Mouse (Mus musculus) CH12.LX (cell line): ENCODE measurements around the gene Lhb. TPM values are rescaled to one million over a fixed set of nuclear protein-coding genes. Genes with fewer than 3 reads are reported as not detected.

Source experiments
- DNase-seq: peaks from one replicate; pipeline ENCODE4 v3.0.0-alpha.2; 2013; ENCODE audit errors: extremely low read depth
- H3K27ac ChIP-seq: 2 replicates; pipeline ENCODE4 v1.5.1; 2012; ENCODE audit warnings: low read depth, mild to moderate bottlenecking, control low read depth, moderate library complexity; ENCODE audit not compliant: insufficient read depth
- H3K27me3 ChIP-seq: replicated peaks from 2 replicates; pipeline ENCODE3; 2012; ENCODE audit warnings: inconsistent platforms
- H3K36me3 ChIP-seq, 2 experiments: replicated peaks in 1 of 2; 2 replicates each; pipeline versions ENCODE3 to v1.6.1; 2012; ENCODE audit warnings: inconsistent platforms in 1 of 2, low read length in 1 of 2, mild to moderate bottlenecking in 1 of 2, mixed read lengths in 1 of 2, moderate library complexity in 1 of 2; ENCODE audit not compliant: control insufficient read depth in 1 of 2, insufficient read depth in 1 of 2
- H3K4me1 ChIP-seq, 2 experiments: 2 replicates each; pipeline ENCODE4 v1.6.1; 2012; ENCODE audit warnings: inconsistent platforms in 1 of 2, moderate library complexity in 1 of 2; ENCODE audit not compliant: insufficient read depth in 2 of 2, control insufficient read depth in 1 of 2
- H3K4me2 ChIP-seq: 2 replicates; pipeline ENCODE4 v1.6.1; 2012; ENCODE audit warnings: low read depth, mild to moderate bottlenecking, control low read depth; ENCODE audit not compliant: poor library complexity, insufficient read depth, severe bottlenecking
- H3K4me3 ChIP-seq, 3 experiments: fragments of 150-350 bp in 1 of 3; sonication (generic) in 1 of 3; replicated peaks in 1 of 3; 2 replicates each; pipeline versions ENCODE3 to v1.5.1; 2011 to 2012; ENCODE audit warnings: low read depth in 2 of 3, low read length in 2 of 3, mild to moderate bottlenecking in 2 of 3, moderate library complexity in 2 of 3, control low read depth in 1 of 3, improper control_type of control experiment in 1 of 3, inconsistent platforms in 1 of 3, mixed read lengths in 1 of 3; ENCODE audit not compliant: poor library complexity in 1 of 3
- H3K79me2 ChIP-seq: replicated peaks from 2 replicates; pipeline ENCODE4 v1.6.1; 2012; ENCODE audit warnings: mild to moderate bottlenecking, moderate library complexity; ENCODE audit not compliant: control insufficient read depth, poor library complexity, insufficient read depth, severe bottlenecking; ENCODE audit errors: extremely low read depth
- H3K9ac ChIP-seq: 2 replicates; pipeline ENCODE4 v1.6.1; 2012; ENCODE audit warnings: low read depth, mild to moderate bottlenecking, control low read depth, moderate library complexity; ENCODE audit not compliant: insufficient read depth
- H3K9me3 ChIP-seq: replicated peaks from 2 replicates; pipeline ENCODE3; 2012; ENCODE audit warnings: low read length, inconsistent platforms, mixed read lengths
- BHLHE40 ChIP-seq: IDR thresholded peaks from 2 replicates; pipeline ENCODE4 v1.6.1; 2011; ENCODE audit warnings: mild to moderate bottlenecking, low read depth, low read length, improper control_type of control experiment
- CHD1 ChIP-seq: IDR thresholded peaks from 2 replicates; pipeline ENCODE4 v1.6.1; 2012; ENCODE audit warnings: low read depth, low read length, improper control_type of control experiment, inconsistent platforms
- CHD2 ChIP-seq: IDR thresholded peaks from 2 replicates; pipeline ENCODE4 v1.6.1; 2011; ENCODE audit warnings: low read length, improper control_type of control experiment
- E2F4 ChIP-seq: IDR thresholded peaks from 2 replicates; pipeline ENCODE4 v1.6.1; 2011; ENCODE audit warnings: low read depth, low read length, improper control_type of control experiment; ENCODE audit not compliant: insufficient replicate concordance
- ELF1 ChIP-seq: IDR thresholded peaks from 2 replicates; pipeline ENCODE4 v1.6.1; 2014; ENCODE audit warnings: low read depth, mild to moderate bottlenecking, inconsistent platforms, low read length, improper control_type of control experiment
- EP300 ChIP-seq: IDR thresholded peaks from 2 replicates; pipeline ENCODE4 v1.6.1; 2011; ENCODE audit warnings: low read length, improper control_type of control experiment
- ETS1 ChIP-seq: conservative IDR thresholded peaks from 2 replicates; pipeline ENCODE4 v1.6.1; 2012; ENCODE audit warnings: low read depth, mild to moderate bottlenecking, inconsistent platforms, low read length, improper control_type of control experiment, moderate library complexity
- GABPA ChIP-seq: IDR thresholded peaks from 2 replicates; pipeline ENCODE4 v1.6.1; 2012; ENCODE audit warnings: low read depth, low read length, improper control_type of control experiment, inconsistent platforms; ENCODE audit not compliant: insufficient replicate concordance
- HCFC1 ChIP-seq: IDR thresholded peaks from 2 replicates; pipeline ENCODE4 v1.6.1; 2012; ENCODE audit warnings: low read depth, mild to moderate bottlenecking, inconsistent platforms, low read length, improper control_type of control experiment
- IRF4 ChIP-seq: IDR thresholded peaks from 2 replicates; pipeline ENCODE4 v1.6.1; 2014; ENCODE audit warnings: low read depth, mild to moderate bottlenecking, inconsistent platforms, low read length, improper control_type of control experiment
- JUN ChIP-seq: IDR thresholded peaks from 2 replicates; pipeline ENCODE4 v1.6.1; 2011; ENCODE audit warnings: low read depth, mild to moderate bottlenecking, low read length, improper control_type of control experiment, moderate library complexity; ENCODE audit not compliant: insufficient read depth
- JUND ChIP-seq: conservative IDR thresholded peaks from 2 replicates; pipeline ENCODE4 v1.6.1; 2011; ENCODE audit warnings: low read depth, low read length, improper control_type of control experiment
- KAT2A ChIP-seq: IDR thresholded peaks from 2 replicates; pipeline ENCODE4 v1.6.1; 2012; ENCODE audit warnings: low read length, improper control_type of control experiment, inconsistent platforms; ENCODE audit not compliant: insufficient replicate concordance
- MAFK ChIP-seq: IDR thresholded peaks from 2 replicates; pipeline ENCODE4 v1.6.1; 2011; ENCODE audit warnings: low read length, improper control_type of control experiment; ENCODE audit not compliant: insufficient replicate concordance
- MAX ChIP-seq: IDR thresholded peaks from 2 replicates; pipeline ENCODE4 v1.6.1; 2011; ENCODE audit warnings: low read length, improper control_type of control experiment
- MAZ ChIP-seq: IDR thresholded peaks from 2 replicates; pipeline ENCODE4 v1.6.1; 2012; ENCODE audit warnings: low read depth, mild to moderate bottlenecking, inconsistent platforms, low read length, improper control_type of control experiment, moderate library complexity
- MEF2A ChIP-seq: IDR thresholded peaks from 2 replicates; pipeline ENCODE4 v1.6.1; 2014; ENCODE audit warnings: low read depth, mild to moderate bottlenecking, inconsistent platforms, low read length, improper control_type of control experiment, borderline replicate concordance
- MXI1 ChIP-seq: IDR thresholded peaks from 2 replicates; pipeline ENCODE4 v1.6.1; 2011; ENCODE audit warnings: mild to moderate bottlenecking, low read depth, low read length, improper control_type of control experiment
- MYC ChIP-seq: IDR thresholded peaks from 2 replicates; pipeline ENCODE4 v1.6.1; 2011; ENCODE audit warnings: low read depth, mild to moderate bottlenecking, improper control_type of control experiment, low read length
- NELFE ChIP-seq: IDR thresholded peaks from 2 replicates; pipeline ENCODE4 v1.6.1; 2011; ENCODE audit warnings: low read depth, low read length, improper control_type of control experiment
- PAX5 ChIP-seq: IDR thresholded peaks from 2 replicates; pipeline ENCODE4 v1.6.1; 2012; ENCODE audit warnings: low read length, inconsistent platforms, mixed read lengths
- POLR2A ChIP-seq: IDR thresholded peaks from 2 replicates; pipeline ENCODE4 v1.6.1; 2011; ENCODE audit warnings: low read depth, mild to moderate bottlenecking, improper control_type of control experiment, low read length
- POLR2AphosphoS2 ChIP-seq: IDR thresholded peaks from 2 replicates; pipeline ENCODE4 v1.6.1; 2011; ENCODE audit warnings: low read depth, low read length, improper control_type of control experiment
- RCOR1 ChIP-seq: conservative IDR thresholded peaks from 2 replicates; pipeline ENCODE4 v1.6.1; 2012; ENCODE audit warnings: low read depth, mild to moderate bottlenecking, inconsistent platforms, low read length, improper control_type of control experiment
- TBP ChIP-seq: conservative IDR thresholded peaks from 2 replicates; pipeline ENCODE4 v1.6.1; 2011; ENCODE audit warnings: low read depth, low read length, improper control_type of control experiment
- TCF12 ChIP-seq: IDR thresholded peaks from 2 replicates; pipeline ENCODE4 v1.6.1; 2014; ENCODE audit warnings: low read depth, mild to moderate bottlenecking, inconsistent platforms, low read length, improper control_type of control experiment
- UBTF ChIP-seq: IDR thresholded peaks from 2 replicates; pipeline ENCODE4 v1.6.1; 2012; ENCODE audit warnings: low read depth, mild to moderate bottlenecking, inconsistent platforms, low read length, improper control_type of control experiment, moderate library complexity
- ZMIZ1 ChIP-seq: IDR thresholded peaks from 2 replicates; pipeline ENCODE4 v1.6.1; 2012; ENCODE audit warnings: low read depth, mild to moderate bottlenecking, inconsistent platforms, low read length, improper control_type of control experiment
- dilution Hi-C: fragments of 300-500 bp; cut with MboI; formaldehyde crosslinking; loops from 2 replicates; pipeline ENCODE4 v1.14.3; 2020; ENCODE audit warnings: low sequenced_read_pairs; ENCODE audit not compliant: extremely low pct_unique_long_range_greater_than_20kb, extremely low pct_ligation_motif_present
- in situ Hi-C: fragments of 300-500 bp; cut with MboI; formaldehyde crosslinking; loops from 3 replicates; pipeline ENCODE4 v1.14.3; 2019; ENCODE audit warnings: low sequenced_read_pairs, low pct_ligation_motif_present, low pct_unique_long_range_greater_than_20kb, mixed read lengths
- polyA plus RNA-seq: library from polyadenylated mRNA; unstranded; fragments of >175 nt; gene quantifications from 2 replicates; pipeline ENCODE4 v1.2.1, GENCODE M21; 2012; ENCODE audit warnings: low read depth; ENCODE audit not compliant: insufficient read length
- total RNA-seq, 2 experiments: library from RNA; depleted of rRNA; stranded (reverse); fragments of 300-350 nt in 1 of 2; fragments of >200 nt in 1 of 2; gene quantifications; 2 replicates each; pipeline ENCODE4 v1.2.3; 2012 to 2014

Gene Lhb
- total and polyA plus RNA-seq, 3 experiments = not detected

DNA sequence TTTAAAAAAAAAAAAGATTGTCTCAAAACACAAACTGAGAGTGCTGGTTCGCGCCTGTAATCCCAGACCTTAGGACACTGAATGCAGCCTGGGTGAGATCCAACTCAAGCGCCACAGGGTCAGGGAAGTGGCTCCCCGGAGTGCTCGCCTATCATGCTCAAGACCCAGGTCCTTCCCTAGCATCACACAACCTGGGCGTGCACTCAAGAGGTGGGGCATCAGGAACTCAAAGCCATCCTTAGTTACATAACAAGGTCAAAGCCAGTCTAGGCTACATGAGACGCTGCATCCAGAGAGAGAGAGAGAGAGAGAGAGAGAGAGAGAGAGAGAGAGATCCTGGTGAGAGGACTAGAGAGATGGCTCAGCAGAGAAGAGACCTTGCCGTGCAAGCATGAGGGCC lies 5.9 kb downstream of the Lhb start (continued):
- no peak for TF ChIP-seq E2F4

DNA sequence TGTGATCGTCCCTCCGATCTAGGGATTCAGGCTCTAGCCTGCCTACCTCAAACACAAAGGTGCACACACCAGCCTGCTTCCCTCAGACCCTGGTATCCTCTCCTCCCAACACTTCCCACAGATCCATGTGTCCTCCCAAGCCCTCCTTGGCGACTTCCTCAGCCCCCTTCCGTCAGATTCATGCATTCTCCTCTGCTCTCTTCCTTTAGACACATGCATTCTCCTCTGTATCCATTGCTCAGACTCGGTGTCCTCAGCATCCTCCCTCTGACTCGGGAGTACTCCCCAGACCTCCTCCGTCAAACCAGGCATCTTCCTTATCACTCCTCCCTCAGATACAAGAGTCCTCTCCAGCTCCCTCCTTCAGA lies 13.2 kb downstream of the Lhb start:
- Histone ChIP-seq H3K27me3 (no peaks in the 10 kb centered on the region), H3K79me2 (peaks cover 36% of the 10 kb centered on the region), H3K9me3 (no peaks in the 10 kb centered on the region), H3K4me2 (peak overlapping the region; percentile 80), H3K4me3 (peak overlapping the region; percentile 87 to 100 (median 95)), H3K9ac (peak overlapping the region; percentile 97), H3K27ac (peak overlapping the region; percentile 58), H3K4me1 (peaks cover 10 to 62% of the 10 kb centered on the region in 2 experiments; a peak in 3 of 4 replicates), H3K36me3 (peaks cover 33 to 58% of the 10 kb centered on the region in 2 experiments)
- dilution Hi-C loops = no loop called here
- in situ Hi-C loops = no loop called here
- DNase-seq = no peak
- TF ChIP-seq MYC = no peak
- no peak for TF ChIP-seq ZMIZ1
- TF ChIP-seq HCFC1 = no peak
- TF ChIP-seq KAT2A = no peak
- 0 out of 2 replicates have a peak, but pooled peaks have one; percentile 11 for TF ChIP-seq CHD1
- TF ChIP-seq MAZ = no peak
- no peak for TF ChIP-seq IRF4

DNA sequence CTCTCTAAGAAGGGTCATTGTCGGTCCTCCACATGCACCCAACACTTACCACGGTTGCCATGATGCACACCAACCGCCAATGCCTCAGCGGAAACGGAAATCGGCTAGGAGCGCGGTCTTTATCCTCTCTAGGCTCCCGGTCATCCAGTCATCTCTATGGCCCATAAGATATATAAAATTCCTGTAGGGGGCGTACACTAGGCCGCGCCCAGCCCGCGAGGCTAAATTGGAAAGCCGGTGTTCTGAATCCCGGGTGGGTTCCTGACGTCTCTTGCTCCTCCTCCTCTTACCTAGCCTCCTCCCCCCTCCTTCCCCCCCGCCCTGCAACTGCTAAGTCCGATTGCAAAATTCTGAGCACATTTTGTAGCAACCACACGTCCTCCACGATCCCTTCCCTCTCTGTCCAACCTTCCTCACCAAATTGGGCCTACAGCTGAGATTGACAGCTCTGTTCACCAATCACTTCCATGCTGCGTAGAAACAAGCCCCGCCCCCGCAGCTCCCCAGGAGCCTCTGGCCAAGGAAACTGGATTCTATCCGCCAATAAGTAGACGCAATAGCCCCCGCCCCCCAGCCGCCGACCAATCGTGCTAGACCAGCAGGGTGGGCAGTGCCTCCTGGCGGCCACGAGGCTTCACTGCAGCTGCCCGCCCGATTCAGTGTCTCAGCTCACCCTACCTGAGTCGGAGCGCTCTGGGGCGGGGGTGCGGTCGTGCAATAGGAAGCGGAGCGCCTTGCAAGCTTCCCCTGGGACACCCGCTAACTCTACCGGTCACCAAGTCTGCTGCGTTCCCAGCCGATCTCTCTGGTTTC lies 13.8 kb downstream of the Lhb start, which contains the start of gene Gys1:
TSS of gene Gys1 (plus strand) at position 642 of the 813 bp plus-strand sequence.
- H3K36me3 ChIP-seq = peaks cover 28 to 55% of the 10 kb centered on the region in 2 experiments
- DNase-seq = peak; percentile 100
- peak within 1 kb of the TSS; percentile 80 for H3K4me2 ChIP-seq
- peak within 1 kb of the TSS; percentile 58 for H3K27ac ChIP-seq
- peaks cover 32% of the 10 kb centered on the region for H3K79me2 ChIP-seq
- H3K4me3 ChIP-seq = peak within 1 kb of the TSS; percentile 87 to 100 (median 95)
- no peaks in the 10 kb centered on the region for H3K9me3 ChIP-seq
- peak within 1 kb of the TSS; percentile 97 for H3K9ac ChIP-seq
- H3K4me1 ChIP-seq = peaks cover 10 to 62% of the 10 kb centered on the region in 2 experiments; a peak in 3 of 4 replicates
- H3K27me3 ChIP-seq = no peaks in the 10 kb centered on the region
- dilution Hi-C loops (no loop called here), in situ Hi-C loops (no loop called here)
- no peak for TF ChIP-seq JUN
- TF ChIP-seq MXI1 = peak; percentile 94
- no peak for TF ChIP-seq RCOR1
- TF ChIP-seq PAX5 = no peak
- TF ChIP-seq POLR2A = peak; percentile 87
- 0 out of 2 replicates have a peak, but pooled peaks have one; percentile 17 for TF ChIP-seq JUND
- TF ChIP-seq MAFK = 0 out of 2 replicates have a peak, but pooled peaks have one; percentile 11
- TF ChIP-seq UBTF = peak; percentile 51; the same call in 1 of the 2 replicates
- TF ChIP-seq IRF4 = peak; percentile 58
- TF ChIP-seq POLR2AphosphoS2 = 0 out of 2 replicates have a peak, but pooled peaks have one; percentile 48
- peak; percentile 58; the same call in 1 of the 2 replicates for TF ChIP-seq GABPA
- TF ChIP-seq MAZ = peak; percentile 64
- 0 out of 2 replicates have a peak, but pooled peaks have one; percentile 17 for TF ChIP-seq ETS1
- TF ChIP-seq CHD2 = peak; percentile 93
- TF ChIP-seq EP300 = no peak
- TF ChIP-seq MYC = peak; percentile 95
- TF ChIP-seq CHD1 = no peak
- peak; percentile 88 for TF ChIP-seq MAX
- TF ChIP-seq MEF2A = peak; percentile 43
- TF ChIP-seq ELF1 = peak; percentile 71
- peak; percentile 60; the same call in 1 of the 2 replicates for TF ChIP-seq ZMIZ1
- TF ChIP-seq TCF12 = peak; percentile 82
- peak; percentile 5; the same call in 1 of the 2 replicates for TF ChIP-seq BHLHE40
- TF ChIP-seq NELFE = peak; percentile 93
- peak; percentile 90 for TF ChIP-seq TBP
